Mouse (Mus musculus) heart, postnatal 14 days (tissue): ENCODE results near the gene Egflam. TPM values are rescaled to one million over a fixed set of nuclear protein-coding genes. Genes with fewer than 3 reads are reported as not detected.

Experiments used
- DNase-seq, 2 experiments: peaks; one replicate each; pipeline ENCODE4 v3.0.0; 2021 to 2022
- intact Hi-C: fragments of 180-260 bp; cut with DNase I; formaldehyde crosslinking; loops from one replicate; pipeline ENCODE4 v1.15.1; 2025
- total RNA-seq, 2 experiments: library from RNA; stranded (reverse); gene quantifications; 2 replicates each; pipeline ENCODE4 v1.2.3; 2021

The Egflam gene
- total RNA-seq, 2 experiments from 2014 or later = 10.4 to 11.3 TPM

GRCm38 (mm10) chr15:7226225-7226624 is 172.0 kb downstream of the Egflam start:
- peak; percentile 83 to 91 for DNase-seq
- intact Hi-C loops = loop anchor here (1.0 to 10.0 kb wide), 6 partner anchors 92 to 601 kb away; no protein-coding TSS in a partner anchor

DNA sequence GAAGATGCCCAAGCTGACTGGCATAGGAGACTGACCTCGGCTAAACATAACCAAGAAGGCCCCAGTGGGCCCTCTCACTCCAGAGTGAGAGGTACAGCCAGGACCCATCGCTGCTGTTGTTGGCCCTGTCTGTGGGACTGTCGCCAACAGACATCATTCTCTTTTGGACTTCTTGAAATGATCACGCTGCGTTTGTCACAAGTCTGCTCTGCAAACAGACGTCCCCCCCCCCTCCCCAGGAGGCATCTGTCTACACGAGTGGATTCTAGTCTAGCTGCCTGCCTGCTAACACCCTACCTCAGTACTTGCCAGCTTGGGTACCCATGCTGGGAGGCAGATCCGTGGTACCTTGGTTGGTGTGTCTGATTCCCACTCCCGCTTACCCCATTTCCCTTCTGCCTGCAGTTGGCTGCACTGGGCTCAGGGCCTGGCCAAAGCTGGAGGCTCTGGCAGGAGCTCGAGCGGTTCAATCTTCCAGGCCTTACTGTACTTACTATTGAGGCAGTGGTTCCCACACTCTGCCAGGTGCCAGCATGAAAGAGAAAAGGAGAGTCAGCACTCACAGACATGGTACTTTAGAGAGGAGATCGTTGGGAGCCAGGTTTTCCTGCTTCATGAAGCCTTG is 173.9 kb downstream of the Egflam start:
- intact Hi-C loops = loop anchor here (5.0 to 10.0 kb wide), 2 partner anchors 47 to 599 kb away; no protein-coding TSS in a partner anchor
- peak in 1 of 2 experiments; percentile 43 for DNase-seq

DNA sequence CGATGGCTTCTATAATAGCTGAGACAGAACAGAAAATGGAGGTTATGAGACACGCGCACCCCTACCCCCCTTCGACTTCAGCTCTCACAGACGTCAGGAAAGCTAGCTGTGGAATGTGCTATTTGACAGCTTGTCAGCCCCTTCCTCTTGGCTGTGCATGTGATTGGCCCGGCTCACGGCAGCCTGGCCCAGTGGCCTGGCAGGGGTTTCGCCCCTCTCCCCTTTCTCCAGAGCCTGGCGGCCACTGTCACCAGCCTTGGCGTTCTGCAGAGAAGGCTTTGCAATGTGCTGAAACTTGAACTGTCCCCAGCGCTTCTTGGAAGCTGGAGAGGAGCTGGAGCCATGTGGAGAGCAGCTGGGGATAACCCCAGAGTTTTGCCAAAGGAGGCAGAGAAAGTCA is 175.4 kb downstream of the Egflam start:
- intact Hi-C loops = loop anchor here (5.0 to 10.0 kb wide), 2 partner anchors 46 to 598 kb away; no protein-coding TSS in a partner anchor

DNA sequence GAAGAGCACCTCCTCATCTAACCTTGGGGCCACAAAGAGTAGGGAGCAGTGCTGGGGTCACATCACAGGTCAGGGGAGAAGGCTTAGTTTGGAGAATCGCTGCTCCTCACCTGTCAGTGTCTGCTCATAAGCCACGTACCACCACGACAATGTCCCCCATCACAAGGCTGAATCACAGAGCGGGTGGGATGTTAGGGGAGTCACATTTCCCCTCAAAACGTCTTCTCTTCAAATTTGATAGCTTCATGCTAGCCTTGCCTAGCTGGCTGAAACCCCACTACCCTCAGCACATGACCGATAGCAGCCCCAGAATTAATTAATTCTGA is 181.0 kb downstream of the Egflam start:
- intact Hi-C loops = no loop called here
- no peak for DNase-seq

More for the DNA sequence above, 175.4 kb downstream of the Egflam start:
- DNase-seq = peak; percentile 53 to 63

GRCm38 (mm10) chr15:7216581-7217272 is 181.5 kb downstream of the Egflam start:
- intact Hi-C loops = no loop called here
- DNase-seq = no peak

DNA sequence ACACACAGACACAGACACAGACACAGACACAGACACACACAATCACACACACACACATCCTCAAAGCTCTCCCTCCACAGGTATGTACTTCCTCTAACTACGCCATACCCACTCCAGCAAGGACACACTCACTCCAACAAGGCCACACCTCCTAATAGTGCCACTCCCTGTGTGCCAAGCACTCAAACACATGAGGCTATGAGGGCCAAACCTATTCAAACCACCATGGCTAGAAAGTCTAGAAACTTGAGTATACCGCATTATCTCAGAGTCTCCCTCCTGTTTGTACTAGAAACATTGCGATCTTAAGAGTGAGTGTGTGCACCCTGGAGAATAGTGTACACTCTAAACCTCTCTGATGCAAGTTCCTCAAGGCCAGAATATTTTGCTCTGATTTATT is 182.3 kb downstream of the Egflam start:
- intact Hi-C loops = no loop called here
- DNase-seq = no peak

- DNase-seq = peak; percentile 70
- intact Hi-C loops = no loop called here
Observed at GRCm38 (mm10) chr15:7213683-7214082, 184.5 kb downstream of the Egflam start.

GRCm38 (mm10) chr15:7208180-7208579 is 190.0 kb downstream of the Egflam start:
- no peak for DNase-seq
- intact Hi-C loops = no loop called here

DNA sequence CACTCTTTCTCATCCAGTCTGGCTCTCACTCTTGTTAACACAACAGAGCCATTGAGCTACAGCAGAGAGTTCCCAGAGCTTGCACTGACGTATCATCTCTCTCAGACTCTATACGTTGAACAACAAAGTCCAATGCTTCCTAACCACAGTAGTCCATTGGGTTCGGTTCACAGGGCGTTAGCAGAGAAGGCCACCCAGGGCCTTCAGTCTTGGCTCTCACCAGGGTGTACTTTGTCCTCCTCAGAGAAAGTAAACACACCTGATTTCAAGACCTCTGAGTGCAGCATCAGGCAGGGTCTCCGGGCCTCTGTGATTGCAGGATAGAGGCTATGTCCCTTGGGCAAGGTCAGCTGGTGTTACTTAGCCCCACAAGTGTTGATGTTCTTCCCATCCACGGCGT is 190.9 kb downstream of the Egflam start:
- no peak for DNase-seq
- intact Hi-C loops = no loop called here

DNA sequence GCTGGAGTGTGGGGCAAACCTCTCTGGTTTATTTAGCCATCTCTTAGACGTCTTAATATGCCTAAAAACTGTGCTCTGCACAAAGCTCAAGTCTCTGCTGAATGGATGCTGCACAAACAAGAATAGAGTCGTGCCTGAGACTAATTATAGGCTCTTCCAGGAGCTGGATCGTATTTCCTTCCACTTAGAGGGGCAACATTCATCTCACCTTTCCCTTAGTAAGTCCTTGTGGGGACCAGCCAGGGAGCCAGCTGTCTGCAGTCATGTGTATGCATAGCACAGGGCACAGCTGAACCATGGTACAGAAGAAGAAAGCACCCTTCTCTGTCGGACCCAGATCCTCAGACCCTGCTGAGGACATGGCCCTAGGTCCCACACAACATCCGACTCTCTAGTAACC is 192.1 kb downstream of the Egflam start:
- intact Hi-C loops = no loop called here
- no peak for DNase-seq

- no peak for DNase-seq
- intact Hi-C loops = no loop called here
Observed at GRCm38 (mm10) chr15:7204917-7205316, 193.3 kb downstream of the Egflam start.

- intact Hi-C loops = no loop called here
- DNase-seq = peak; percentile 62 to 80
Observed at GRCm38 (mm10) chr15:7203606-7204330, 194.4 kb downstream of the Egflam start.

- intact Hi-C loops = no loop called here
- DNase-seq = no peak
Observed at GRCm38 (mm10) chr15:7202981-7203380, 195.2 kb downstream of the Egflam start.

DNA sequence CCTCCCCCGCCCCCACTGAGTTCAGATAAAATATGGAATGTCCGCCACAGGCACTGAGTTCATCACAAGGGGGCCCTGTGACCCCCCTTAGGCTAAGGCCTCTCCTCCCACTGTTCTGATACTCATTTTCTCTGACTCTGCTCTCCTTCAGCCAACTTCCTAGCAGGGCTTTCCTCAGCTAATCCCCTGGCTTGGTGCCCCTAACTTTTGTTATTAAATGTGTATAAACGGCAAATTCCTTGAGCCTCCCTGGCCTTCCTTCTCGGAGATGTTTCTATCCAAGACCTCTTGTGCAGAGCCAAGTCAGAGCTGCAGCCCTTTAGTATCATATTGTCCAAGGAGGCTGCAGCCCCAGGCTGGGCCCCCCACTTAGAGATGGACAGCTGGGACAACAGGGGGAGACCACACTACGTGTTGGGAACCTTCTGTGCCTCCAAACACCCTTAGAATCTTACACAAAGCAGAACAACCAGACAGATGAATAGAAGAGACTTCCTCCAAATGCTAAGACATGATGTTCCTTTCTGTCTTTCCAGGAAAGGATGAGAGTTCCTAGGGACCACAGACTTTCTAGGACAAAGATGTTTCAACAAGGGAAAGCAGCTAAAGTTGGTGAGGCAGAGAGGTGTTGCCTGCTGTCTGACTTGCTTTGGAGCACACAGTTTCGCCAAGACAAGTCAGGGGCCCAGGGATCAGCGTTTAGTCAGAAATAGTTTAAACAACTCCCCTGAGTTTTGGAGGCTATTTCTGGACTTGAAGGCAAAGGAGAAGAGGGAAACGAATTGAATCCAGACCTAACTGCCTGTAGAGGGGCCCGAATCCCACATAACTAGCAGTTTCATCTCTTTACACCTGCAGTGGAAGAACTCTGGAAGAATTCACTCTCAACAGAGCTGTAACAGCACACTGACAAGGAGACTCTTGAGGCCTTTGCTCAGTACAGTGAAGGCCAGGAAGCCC is 196.5 kb downstream of the Egflam start:
- intact Hi-C loops = no loop called here
- peak in 1 of 2 experiments; percentile 41 for DNase-seq

DNA sequence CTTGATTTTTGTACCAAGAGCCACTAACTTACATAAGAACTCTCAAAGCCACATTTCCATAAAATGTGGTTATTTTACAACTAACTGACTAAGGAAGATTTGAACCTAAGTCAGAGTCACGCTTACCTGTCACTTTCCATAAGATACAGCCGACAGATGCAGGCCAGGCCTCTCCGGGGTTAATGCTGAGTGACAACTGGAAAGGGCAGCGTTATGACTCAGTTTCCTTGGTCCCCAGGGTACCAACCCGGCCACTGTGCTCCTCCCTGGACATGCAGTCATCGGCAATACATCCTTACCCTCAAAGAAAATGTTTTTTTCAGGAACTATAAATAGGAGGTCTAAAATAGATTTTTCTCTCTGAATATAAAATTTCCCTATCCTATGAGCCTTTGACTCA is 197.9 kb downstream of the Egflam start:
- intact Hi-C loops = no loop called here
- DNase-seq = no peak

DNA sequence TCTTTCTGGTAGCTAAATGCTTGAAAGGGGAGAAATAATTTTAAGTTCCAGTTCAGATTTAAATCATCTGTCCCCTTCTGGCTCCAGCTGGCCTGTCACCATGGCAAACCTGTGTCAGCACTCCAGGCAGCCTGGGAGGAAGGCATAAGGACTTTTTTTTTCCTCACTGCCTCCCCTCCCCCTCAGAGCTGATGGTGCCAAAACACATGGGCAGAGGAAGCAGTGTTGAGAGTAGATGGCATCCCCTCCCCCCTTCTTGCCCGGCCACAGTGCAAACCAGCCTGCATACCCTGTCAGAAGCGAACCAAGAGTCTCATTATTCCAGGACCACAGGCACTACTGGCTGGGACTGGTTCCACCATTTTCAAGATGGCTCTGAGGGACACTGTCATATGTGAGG is 199.4 kb downstream of the Egflam start:
- intact Hi-C loops = no loop called here

DNA sequence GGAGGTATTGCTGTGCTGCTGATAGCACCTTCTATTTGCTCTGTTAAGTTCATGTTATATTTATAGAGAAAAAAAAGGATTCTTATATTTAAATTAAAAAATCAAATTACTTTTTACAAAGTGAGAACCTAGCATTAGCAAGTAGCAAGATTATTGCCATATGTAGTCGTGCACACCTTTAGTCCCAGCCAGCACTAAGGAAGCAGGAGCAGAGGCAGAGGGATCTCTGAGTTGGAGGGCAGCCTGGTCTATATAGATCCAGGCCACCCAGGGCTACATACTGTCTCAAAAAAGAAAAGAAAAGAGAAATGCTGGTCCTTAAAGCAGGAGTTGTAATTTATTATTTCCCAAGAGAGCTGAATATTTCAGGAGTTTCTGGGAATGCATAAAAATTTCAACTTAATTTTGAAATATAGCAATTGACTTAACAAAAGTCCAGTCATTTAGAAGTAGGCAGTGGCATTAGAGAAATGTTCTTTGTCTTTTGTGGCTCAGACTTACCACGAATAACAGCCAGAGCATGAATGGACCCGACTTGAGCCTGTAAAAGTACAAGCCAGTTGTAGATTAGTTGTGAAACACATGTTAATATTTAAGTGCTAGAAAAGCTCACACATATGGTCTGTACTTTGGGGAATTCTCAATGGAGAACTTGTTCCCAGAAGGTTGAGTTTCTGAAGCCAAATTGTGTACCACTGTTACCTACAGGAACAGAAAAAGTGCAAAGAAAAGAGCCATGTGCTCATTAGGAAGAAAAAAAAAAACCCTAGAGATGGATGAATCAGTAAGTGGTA is 200.3 kb downstream of the Egflam start:
- intact Hi-C loops = no loop called here
- no peak for DNase-seq

More for the DNA sequence above, 199.4 kb downstream of the Egflam start:
- DNase-seq = no peak

GRCm38 (mm10) chr15:7194748-7195221 is 203.4 kb downstream of the Egflam start:
- intact Hi-C loops = no loop called here
- DNase-seq = no peak

GRCm38 (mm10) chr15:7194147-7194720 is 204.0 kb downstream of the Egflam start:
- intact Hi-C loops = no loop called here
- DNase-seq = no peak
